Mouse (Mus musculus) pancreas, adult 10 weeks (tissue): ENCODE data around the gene Kcnb1. TPM values are rescaled to one million over a fixed set of nuclear protein-coding genes. Genes with fewer than 3 reads are reported as not detected.

Experiments used
- polyA plus RNA-seq: library from polyadenylated mRNA; stranded (reverse); fragments of 350-450 nt; fragmentation: Illumina TruSeq; extraction: RNeasy Lipid Tissue Mini Kit (QIAGEN cat#74804); gene quantifications from one replicate; pipeline ENCODE4 v1.2.3, GENCODE M21; 2015; ENCODE audit warnings: low read depth, low replicate concordance; ENCODE audit not compliant: insufficient read depth

The Kcnb1 gene
- polyA plus RNA-seq = 3.9 TPM

GRCm38 (mm10) chr2:167190076-167190399, at the start of gene Kcnb1:
Kcnb1 (minus strand) TSS chr2:167190155.

GRCm38 (mm10) chr2:167062965-167063880, 126.7 kb downstream of the Kcnb1 start, which contains the start of gene Znfx1:
Znfx1 (minus strand) TSS chr2:167063015.

Other genes with a start within 250 kb of the Kcnb1 start
- gene Stau1, start 193.9 kb downstream of the Kcnb1 start, polyA plus RNA-seq = 15.4 TPM
- gene Ddx27, start 175.0 kb downstream of the Kcnb1 start, polyA plus RNA-seq = 11.0 TPM
- gene Znfx1, start 127.1 kb downstream of the Kcnb1 start, polyA plus RNA-seq = 8.8 TPM
- 14.0 TPM for gene Ptgis, start 50.4 kb upstream of the Kcnb1 start, polyA plus RNA-seq
- 2.6 TPM for gene B4galt5, start 159.0 kb upstream of the Kcnb1 start, polyA plus RNA-seq
- 7.0 TPM for gene Slc9a8, start 231.6 kb upstream of the Kcnb1 start, polyA plus RNA-seq